Mouse (Mus musculus) heart, embryonic 13.5 days (tissue): ENCODE results near the gene Mov10l1. TPM values are rescaled to one million over a fixed set of nuclear protein-coding genes. Genes with fewer than 3 reads are reported as not detected.

ENCODE experiments used
- ATAC-seq: fragments of 200-750 bp; cut with Nextera tagmentation; 2 replicates; pipeline ENCODE4 v1.8.0; 2017; ENCODE audit warnings: moderate TSS enrichment; ENCODE audit not compliant: insufficient number of reproducible peaks, low FRiP score, low TSS enrichment; ENCODE audit errors: extremely low read depth
- H3K27ac ChIP-seq: fragments of 300-500 bp; sonication (generic); replicated peaks from 2 replicates; pipeline ENCODE4 v1.5.1; 2015; ENCODE audit warnings: moderate library complexity, mild to moderate bottlenecking, inconsistent platforms
- H3K27me3 ChIP-seq: fragments of 300-500 bp; sonication (generic); replicated peaks from 2 replicates; pipeline ENCODE4 v1.6.1; 2015; ENCODE audit warnings: mild to moderate bottlenecking, inconsistent platforms
- H3K36me3 ChIP-seq: fragments of 300-500 bp; sonication (generic); 2 replicates; pipeline ENCODE4 v1.6.1; 2015; ENCODE audit warnings: mild to moderate bottlenecking, inconsistent platforms
- H3K4me1 ChIP-seq: fragments of 300-500 bp; sonication (generic); 2 replicates; pipeline ENCODE4 v1.6.1; 2015; ENCODE audit warnings: inconsistent platforms
- H3K4me2 ChIP-seq: fragments of 300-500 bp; sonication (generic); 2 replicates; pipeline ENCODE4 v1.6.1; 2015; ENCODE audit warnings: inconsistent platforms, mild to moderate bottlenecking, moderate library complexity
- H3K4me3 ChIP-seq: fragments of 300-500 bp; sonication (generic); 2 replicates; pipeline ENCODE4 v1.5.1; 2015; ENCODE audit warnings: moderate library complexity, mild to moderate bottlenecking, inconsistent platforms
- H3K9ac ChIP-seq: fragments of 300-500 bp; sonication (generic); 2 replicates; pipeline ENCODE4 v1.6.1; 2015; ENCODE audit warnings: inconsistent platforms, mild to moderate bottlenecking, moderate library complexity
- H3K9me3 ChIP-seq: fragments of 300-500 bp; sonication (generic); 2 replicates; pipeline ENCODE4 v1.6.1; 2016; ENCODE audit warnings: inconsistent platforms
- WGBS: fragments of 180-500 bp; shearing (Covaris S2); methylation state at CpG from one replicate; pipeline ENCODE4 v1.1.7; 2015; ENCODE audit warnings: mixed read lengths; 5-methylcytosine and 5-hydroxymethylcytosine counted together
- polyA plus RNA-seq: library from polyadenylated mRNA; unstranded; fragments of >200 nt; fragmentation: Nextera tagmentation; extraction: Ambion mirVana; gene quantifications from 2 replicates; pipeline ENCODE4 v1.2.1, GENCODE M21; 2015

The Mov10l1 gene
- polyA plus RNA-seq, 1 experiment from 2014 or later = 62.8 TPM

- no peak overlapping the region for H3K27ac ChIP-seq
- no peaks in the 10 kb centered on the region for H3K36me3 ChIP-seq
- no peak for ATAC-seq
- no peak overlapping the region for H3K4me2 ChIP-seq
- no peak overlapping the region for H3K4me3 ChIP-seq
- no peaks in the 10 kb centered on the region for H3K9me3 ChIP-seq
- no peak overlapping the region for H3K9ac ChIP-seq
- peaks cover 24% of the 10 kb centered on the region for H3K4me1 ChIP-seq
- peaks cover 97% of the 10 kb centered on the region for H3K27me3 ChIP-seq
- 78% methylated on average over 5 of the region's 5 CpGs for WGBS
Observed at GRCm38 (mm10) chr15:89062518-89062910, 79.8 kb downstream of the Mov10l1 start.

GRCm38 (mm10) chr15:89063001-89063400, 80.3 kb downstream of the Mov10l1 start:
- Histone ChIP-seq H3K4me3 (no peak overlapping the region), H3K4me1 (peaks cover 29% of the 10 kb centered on the region), H3K27ac (no peak overlapping the region), H3K9me3 (no peaks in the 10 kb centered on the region), H3K27me3 (peaks cover 97% of the 10 kb centered on the region), H3K4me2 (no peak overlapping the region), H3K9ac (no peak overlapping the region), H3K36me3 (no peaks in the 10 kb centered on the region)
- 72% methylated on average over 7 of the region's 7 CpGs for WGBS
- no peak for ATAC-seq

GRCm38 (mm10) chr15:89063536-89063935, 80.8 kb downstream of the Mov10l1 start:
- Histone ChIP-seq H3K4me2 (no peak overlapping the region), H3K9me3 (no peaks in the 10 kb centered on the region), H3K27ac (no peak overlapping the region), H3K4me1 (peaks cover 31% of the 10 kb centered on the region), H3K36me3 (no peaks in the 10 kb centered on the region), H3K4me3 (no peak overlapping the region), H3K27me3 (peaks cover 97% of the 10 kb centered on the region), H3K9ac (no peak overlapping the region)
- WGBS = 76% methylated on average over 6 of the region's 6 CpGs
- no peak for ATAC-seq

GRCm38 (mm10) chr15:89064891-89065290, 82.2 kb downstream of the Mov10l1 start:
- no peak for ATAC-seq
- peaks cover 27% of the 10 kb centered on the region for H3K4me1 ChIP-seq
- no peaks in the 10 kb centered on the region for H3K36me3 ChIP-seq
- H3K27me3 ChIP-seq = peaks cover 99% of the 10 kb centered on the region
- no peak overlapping the region for H3K27ac ChIP-seq
- H3K4me2 ChIP-seq = no peak overlapping the region
- H3K9ac ChIP-seq = no peak overlapping the region
- H3K9me3 ChIP-seq = no peaks in the 10 kb centered on the region
- no peak overlapping the region for H3K4me3 ChIP-seq
- WGBS = 87% methylated on average over 5 of the region's 5 CpGs

GRCm38 (mm10) chr15:89067609-89068008, 84.9 kb downstream of the Mov10l1 start:
- Histone ChIP-seq H3K27ac (no peak overlapping the region), H3K4me1 (peaks cover 24% of the 10 kb centered on the region), H3K9ac (peak overlapping the region; percentile 50), H3K4me2 (peak overlapping the region; percentile 56), H3K4me3 (peak overlapping the region; percentile 30), H3K9me3 (no peaks in the 10 kb centered on the region), H3K36me3 (no peaks in the 10 kb centered on the region), H3K27me3 (peaks cover 84% of the 10 kb centered on the region)
- WGBS = 26% methylated on average over 35 of the region's 35 CpGs
- ATAC-seq = no peak

- no peak for ATAC-seq
- H3K9me3 ChIP-seq = no peaks in the 10 kb centered on the region
- no peak overlapping the region for H3K27ac ChIP-seq
- H3K27me3 ChIP-seq = peaks cover 78% of the 10 kb centered on the region
- H3K9ac ChIP-seq = no peak overlapping the region
- H3K4me2 ChIP-seq = peak overlapping the region; percentile 56
- H3K4me1 ChIP-seq = peaks cover 30% of the 10 kb centered on the region
- WGBS = 27% methylated on average over 26 of the region's 26 CpGs
- H3K4me3 ChIP-seq = peak overlapping the region; percentile 30
- no peaks in the 10 kb centered on the region for H3K36me3 ChIP-seq
Observed at GRCm38 (mm10) chr15:89068226-89068625, 85.5 kb downstream of the Mov10l1 start.

- Histone ChIP-seq H3K4me1 (peaks cover 42% of the 10 kb centered on the region), H3K4me3 (no peak overlapping the region), H3K27me3 (peaks cover 66% of the 10 kb centered on the region), H3K27ac (no peak overlapping the region), H3K4me2 (no peak overlapping the region), H3K36me3 (no peaks in the 10 kb centered on the region), H3K9me3 (no peaks in the 10 kb centered on the region), H3K9ac (no peak overlapping the region)
- 70% methylated on average over 19 of the region's 19 CpGs for WGBS
- ATAC-seq = no peak
Observed at GRCm38 (mm10) chr15:89069336-89069840, 86.7 kb downstream of the Mov10l1 start.

- no peak overlapping the region for H3K9ac ChIP-seq
- ATAC-seq = no peak
- no peaks in the 10 kb centered on the region for H3K9me3 ChIP-seq
- peaks cover 51% of the 10 kb centered on the region for H3K4me1 ChIP-seq
- H3K27me3 ChIP-seq = peaks cover 54% of the 10 kb centered on the region
- WGBS = 71% methylated on average over 24 of the region's 24 CpGs
- no peak overlapping the region for H3K4me2 ChIP-seq
- H3K4me3 ChIP-seq = no peak overlapping the region
- H3K27ac ChIP-seq = no peak overlapping the region
- H3K36me3 ChIP-seq = no peaks in the 10 kb centered on the region
Observed at GRCm38 (mm10) chr15:89070606-89071005, 87.9 kb downstream of the Mov10l1 start.

GRCm38 (mm10) chr15:89073993-89074603, 91.4 kb downstream of the Mov10l1 start:
- ATAC-seq = no peak
- H3K4me3 ChIP-seq = no peak overlapping the region
- peak overlapping the region; percentile 57 for H3K9ac ChIP-seq
- H3K4me2 ChIP-seq = peak overlapping the region; percentile 91
- WGBS = 34% methylated on average over 10 of the region's 10 CpGs
- H3K27me3 ChIP-seq = peaks cover 19% of the 10 kb centered on the region
- H3K4me1 ChIP-seq = peaks cover 60% of the 10 kb centered on the region
- no peaks in the 10 kb centered on the region for H3K9me3 ChIP-seq
- H3K27ac ChIP-seq = peak overlapping the region; percentile 96
- H3K36me3 ChIP-seq = no peaks in the 10 kb centered on the region

GRCm38 (mm10) chr15:89074613-89075477, 92.1 kb downstream of the Mov10l1 start, which contains the start of gene Trabd:
TSS of gene Trabd (plus strand) at chr15:89075124.
- Histone ChIP-seq H3K4me3 (peak within 1 kb of the TSS; percentile 90), H3K4me1 (peaks cover 60% of the 10 kb centered on the region), H3K9me3 (no peaks in the 10 kb centered on the region), H3K36me3 (peaks cover 7% of the 10 kb centered on the region), H3K9ac (peak within 1 kb of the TSS; percentile 97), H3K27ac (peak within 1 kb of the TSS; percentile 96), H3K4me2 (peak within 1 kb of the TSS; percentile 91), H3K27me3 (peaks cover 12% of the 10 kb centered on the region)
- WGBS = 13% methylated on average over 11 of the region's 11 CpGs
- no peak for ATAC-seq

- 0% methylated on average over 42 of the region's 59 CpGs for WGBS
- H3K27ac ChIP-seq = peak overlapping the region; percentile 96
- peaks cover 8% of the 10 kb centered on the region for H3K36me3 ChIP-seq
- H3K4me2 ChIP-seq = peak overlapping the region; percentile 91
- H3K4me3 ChIP-seq = peak overlapping the region; percentile 90
- H3K27me3 ChIP-seq = peaks cover 7% of the 10 kb centered on the region; the same call in 1 of the 2 replicates
- peak overlapping the region; percentile 97 for H3K9ac ChIP-seq
- H3K4me1 ChIP-seq = peaks cover 57% of the 10 kb centered on the region
- no peaks in the 10 kb centered on the region for H3K9me3 ChIP-seq
- ATAC-seq = peak; percentile 90
Observed at GRCm38 (mm10) chr15:89075478-89076147, 92.9 kb downstream of the Mov10l1 start.
